Mouse (Mus musculus): ENCODE results near the gene Olfr111. TPM values are rescaled to one million over a fixed set of nuclear protein-coding genes. Genes with fewer than 3 reads are reported as not detected.

Olfr111 gene
- polyA plus RNA-seq, 1 experiment from 2014 or later = not detected

GRCm38 (mm10) chr17:37577563-37577962 lies 69.7 kb downstream of the Olfr111 start, which contains the start of gene Olfr113:
Gene Olfr113 (minus strand): TSS chr17:37577663.
- no peak within 1 kb of the TSS for H3K27ac ChIP-seq
- H3K36me3 ChIP-seq (replicated peaks) = no peaks in the 10 kb centered on the region

More at GRCm38 (mm10) chr17:37577563-37577962, 69.7 kb downstream of the Olfr111 start, which contains the start of gene Olfr113:
- H3K9ac ChIP-seq = no peak within 1 kb of the TSS
- no peaks in the 10 kb centered on the region for H3K4me1 ChIP-seq
- no peaks in the 10 kb centered on the region for H3K27me3 ChIP-seq
- no peaks in the 10 kb centered on the region for H3K9me3 ChIP-seq
- ATAC-seq (ENCODE audit: low FRiP score) = no peak
- H3K4me2 ChIP-seq = no peak within 1 kb of the TSS
- H3K4me3 ChIP-seq (replicated peaks) = no peak within 1 kb of the TSS

Other genes with a start within 250 kb of the Olfr111 start
- gene Olfr98, start 244.3 kb upstream of the Olfr111 start, polyA plus RNA-seq (2016; fragmentation: Nextera tagmentation; extraction: Ambion mirVana) = not detected in 2 replicates
- gene H2-M3, start 237.8 kb upstream of the Olfr111 start, polyA plus RNA-seq (2016; fragmentation: Nextera tagmentation; extraction: Ambion mirVana) = 1.00 and 1.5 TPM in 2 replicates
- gene Olfr99, start 224.6 kb upstream of the Olfr111 start, polyA plus RNA-seq (2016; fragmentation: Nextera tagmentation; extraction: Ambion mirVana) = not detected in 2 replicates
- not detected in 2 replicates for gene Olfr101, start 203.7 kb upstream of the Olfr111 start, polyA plus RNA-seq (2016; fragmentation: Nextera tagmentation; extraction: Ambion mirVana)
- not detected in 2 replicates for gene Olfr102, start 191.0 kb upstream of the Olfr111 start, polyA plus RNA-seq (2016; fragmentation: Nextera tagmentation; extraction: Ambion mirVana)
- gene Olfr103, start 168.3 kb upstream of the Olfr111 start, polyA plus RNA-seq (2016; fragmentation: Nextera tagmentation; extraction: Ambion mirVana) = not detected in 2 replicates
- gene Olfr104-ps, start 148.4 kb upstream of the Olfr111 start, polyA plus RNA-seq (2016; fragmentation: Nextera tagmentation; extraction: Ambion mirVana) = not detected in 2 replicates
- gene Olfr105-ps, start 129.0 kb upstream of the Olfr111 start, polyA plus RNA-seq (2016; fragmentation: Nextera tagmentation; extraction: Ambion mirVana) = not detected in 2 replicates
- gene Olfr106-ps, start 117.6 kb upstream of the Olfr111 start, polyA plus RNA-seq (2016; fragmentation: Nextera tagmentation; extraction: Ambion mirVana) = not detected in 2 replicates
- gene Olfr107, start 108.8 kb upstream of the Olfr111 start, polyA plus RNA-seq (2016; fragmentation: Nextera tagmentation; extraction: Ambion mirVana) = not detected in 2 replicates
- gene Olfr108, start 62.5 kb upstream of the Olfr111 start, polyA plus RNA-seq (2016; fragmentation: Nextera tagmentation; extraction: Ambion mirVana) = not detected in 2 replicates
- not detected in 2 replicates for gene Olfr109, start 49.1 kb upstream of the Olfr111 start, polyA plus RNA-seq (2016; fragmentation: Nextera tagmentation; extraction: Ambion mirVana)
- gene H2-M2, start 24.5 kb upstream of the Olfr111 start, polyA plus RNA-seq (2016; fragmentation: Nextera tagmentation; extraction: Ambion mirVana) = not detected in 2 replicates
- not detected in 2 replicates for gene Olfr110, start 15.6 kb upstream of the Olfr111 start, polyA plus RNA-seq (2016; fragmentation: Nextera tagmentation; extraction: Ambion mirVana)
- not detected in 2 replicates for gene Olfr112, start 61.4 kb downstream of the Olfr111 start, polyA plus RNA-seq (2016; fragmentation: Nextera tagmentation; extraction: Ambion mirVana)
- gene Olfr113, start 69.6 kb downstream of the Olfr111 start, polyA plus RNA-seq (2016; fragmentation: Nextera tagmentation; extraction: Ambion mirVana) = not detected in 2 replicates
- gene Olfr114, start 84.7 kb downstream of the Olfr111 start, polyA plus RNA-seq (2016; fragmentation: Nextera tagmentation; extraction: Ambion mirVana) = not detected in 2 replicates
- gene Olfr115, start 119.1 kb downstream of the Olfr111 start, polyA plus RNA-seq (2016; fragmentation: Nextera tagmentation; extraction: Ambion mirVana) = not detected in 2 replicates
- not detected in 2 replicates for gene Olfr116, start 119.2 kb downstream of the Olfr111 start, polyA plus RNA-seq (2016; fragmentation: Nextera tagmentation; extraction: Ambion mirVana)
- not detected in 2 replicates for gene Olfr117, start 155.8 kb downstream of the Olfr111 start, polyA plus RNA-seq (2016; fragmentation: Nextera tagmentation; extraction: Ambion mirVana)
- gene Olfr118, start 159.0 kb downstream of the Olfr111 start, polyA plus RNA-seq (2016; fragmentation: Nextera tagmentation; extraction: Ambion mirVana) = not detected in 2 replicates
- gene Olfr119, start 188.5 kb downstream of the Olfr111 start, polyA plus RNA-seq (2016; fragmentation: Nextera tagmentation; extraction: Ambion mirVana) = not detected in 2 replicates
- not detected in 2 replicates for gene Olfr120, start 213.8 kb downstream of the Olfr111 start, polyA plus RNA-seq (2016; fragmentation: Nextera tagmentation; extraction: Ambion mirVana)
- gene Olfr121, start 240.8 kb downstream of the Olfr111 start, polyA plus RNA-seq (2016; fragmentation: Nextera tagmentation; extraction: Ambion mirVana) = not detected in 2 replicates

All from forebrain, embryonic 12.5 days (tissue).